Mouse (Mus musculus) brain, embryonic 14.5 days (tissue): ENCODE results near the gene Kif27.

Source experiments
- CTCF ChIP-seq: fragments of 200-500 bp; IDR thresholded peaks from 2 replicates; pipeline ENCODE4 v1.5.1; 2012; ENCODE audit warnings: inconsistent platforms, mild to moderate bottlenecking, moderate library complexity, borderline replicate concordance; ENCODE audit not compliant: insufficient read depth, insufficient read length; ENCODE audit errors: extremely low read depth
- POLR2A ChIP-seq: fragments of 200-500 bp; IDR thresholded peaks from 2 replicates; pipeline ENCODE4 v1.6.1; 2012; ENCODE audit warnings: mild to moderate bottlenecking, inconsistent platforms, borderline replicate concordance; ENCODE audit not compliant: poor library complexity, insufficient read depth, insufficient read length, severe bottlenecking; ENCODE audit errors: extremely low read depth

DNA sequence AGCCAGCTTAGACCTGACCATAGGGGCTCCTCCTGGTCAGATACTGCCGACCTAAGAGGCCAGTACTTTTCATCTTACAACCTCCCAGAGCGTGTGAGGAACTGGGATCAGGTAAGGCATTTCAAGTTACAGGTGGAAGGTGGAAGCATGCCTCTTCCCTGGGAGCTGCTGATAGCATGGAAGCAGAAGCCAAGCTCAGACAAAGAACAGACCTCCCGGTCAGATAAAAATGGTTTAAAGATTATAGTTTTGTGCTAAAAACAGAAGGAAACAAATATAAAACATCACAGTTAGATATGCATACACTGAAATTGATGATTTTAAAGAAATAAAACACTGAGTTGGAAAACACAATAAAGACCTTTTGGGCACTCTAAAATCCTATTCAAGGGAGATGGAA lies 92.1 kb downstream of the Kif27 start:
- TF ChIP-seq POLR2A (no peak), CTCF (no peak)
